Mouse (Mus musculus): ENCODE data around the gene Tbc1d9.

DNA sequence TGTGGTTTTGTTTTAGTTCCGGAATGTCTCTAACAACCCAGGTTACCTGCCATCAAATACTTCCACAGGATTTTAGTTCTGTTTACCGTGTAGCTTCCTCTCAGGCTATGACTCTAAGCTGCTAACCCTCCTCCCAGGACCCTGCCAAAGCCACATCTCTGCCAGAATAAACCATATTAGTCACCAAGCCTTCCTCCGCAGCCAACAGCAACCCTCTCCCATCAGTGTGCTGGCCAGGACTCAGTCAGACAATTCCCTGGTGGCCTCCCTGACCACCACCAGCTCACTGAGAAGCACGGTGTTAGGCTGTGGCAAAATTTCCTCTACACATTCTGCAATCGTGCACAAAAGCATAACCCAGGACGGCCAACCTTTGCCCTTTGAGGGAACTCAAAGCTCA is 113.3 kb downstream of the Tbc1d9 start:
- TF ChIP-seq CTCF (IDR thresholded peaks at IDR 0.05; ENCODE audit: low read depth) (no peak), EP300 (IDR thresholded peaks at IDR 0.05; ENCODE audit: low read depth) (no peak)

Data from heart, postnatal 0 days (tissue).